Mouse (Mus musculus) liver, embryonic 14.5 days (tissue): ENCODE results near the gene Olfr283. TPM values are rescaled to one million over a fixed set of nuclear protein-coding genes. Genes with fewer than 3 reads are reported as not detected.

Experiments
- ATAC-seq: fragments of 200-750 bp; cut with Nextera tagmentation; 2 replicates; pipeline ENCODE4 v1.8.0; 2017; ENCODE audit warnings: moderate number of reproducible peaks, mild to moderate bottlenecking, moderate library complexity; ENCODE audit not compliant: insufficient read depth
- DNase-seq, 3 experiments: peaks; one replicate each; pipeline ENCODE4 v3.0.0-alpha.2; 2012 to 2013; ENCODE audit warnings: low read depth in 3 of 3, low spot score in 3 of 3
- H3K27ac ChIP-seq: fragments of 300-500 bp; sonication (generic); 2 replicates; pipeline ENCODE4 v1.5.1; 2014; ENCODE audit warnings: moderate library complexity, mild to moderate bottlenecking, control low read depth, inconsistent platforms
- H3K27me3 ChIP-seq: fragments of 300-500 bp; sonication (generic); 2 replicates; pipeline ENCODE4 v1.6.1; 2014; ENCODE audit warnings: mild to moderate bottlenecking, low read length, moderate library complexity; ENCODE audit not compliant: control insufficient read depth, insufficient read depth
- H3K36me3 ChIP-seq: fragments of 300-500 bp; sonication (generic); replicated peaks from 2 replicates; pipeline ENCODE4 v1.6.1; 2014; ENCODE audit warnings: low read depth; ENCODE audit not compliant: control insufficient read depth, insufficient read depth
- H3K4me1 ChIP-seq, 2 experiments: fragments of 200-500 bp in 1 of 2; fragments of 300-500 bp in 1 of 2; sonication (generic) in 1 of 2; replicated peaks; 2 replicates each; pipeline ENCODE4 v1.6.1; 2012 to 2014; ENCODE audit warnings: antibody characterized with exemption in 1 of 2, inconsistent platforms in 1 of 2, low read length in 1 of 2; ENCODE audit not compliant: control insufficient read depth in 2 of 2, insufficient read depth in 2 of 2
- H3K4me2 ChIP-seq: fragments of 300-500 bp; sonication (generic); 2 replicates; pipeline ENCODE4 v1.6.1; 2014; ENCODE audit warnings: low read depth, mild to moderate bottlenecking, control low read depth, moderate library complexity
- H3K4me3 ChIP-seq, 2 experiments: fragments of 200-500 bp in 1 of 2; fragments of 300-500 bp in 1 of 2; sonication (generic) in 1 of 2; 2 replicates each; pipeline ENCODE4 v1.5.1; 2012 to 2014; ENCODE audit warnings: low read depth in 2 of 2, low read length in 2 of 2, mild to moderate bottlenecking in 2 of 2, control low read depth in 1 of 2, inconsistent platforms in 1 of 2, moderate library complexity in 1 of 2; ENCODE audit not compliant: insufficient read depth in 1 of 2
- H3K9ac ChIP-seq: fragments of 300-500 bp; sonication (generic); replicated peaks from 2 replicates; pipeline ENCODE4 v1.6.1; 2014; ENCODE audit warnings: mild to moderate bottlenecking, control low read depth, moderate library complexity
- H3K9me3 ChIP-seq: fragments of 300-500 bp; sonication (generic); 2 replicates; pipeline ENCODE4 v1.6.1; 2016; ENCODE audit warnings: low read length, mixed read lengths; ENCODE audit not compliant: control insufficient read depth
- CTCF ChIP-seq: IDR thresholded peaks from 2 replicates; pipeline ENCODE4 v1.5.1; 2016; ENCODE audit warnings: antibody characterized with exemption, low read depth, control low read depth
- EP300 ChIP-seq: IDR thresholded peaks from 2 replicates; pipeline ENCODE4 v1.6.1; 2016; ENCODE audit warnings: antibody characterized with exemption, low read depth
- WGBS: fragments of 180-500 bp; shearing (Covaris S2); extraction: QIAGEN DNeasy Blood & Tissue Kit; methylation state at CpG from one replicate; pipeline ENCODE4 v1.1.7; 2014; ENCODE audit not compliant: insufficient replicate concordance; 5-methylcytosine and 5-hydroxymethylcytosine counted together
- polyA plus RNA-seq, 2 experiments: library from polyadenylated mRNA; depleted of rRNA in 1 of 2; stranded (reverse) in 1 of 2; unstranded in 1 of 2; fragments of >200 nt; fragmentation: Nextera tagmentation in 1 of 2; extraction: Ambion mirVana in 1 of 2; gene quantifications; 2 replicates each; pipeline versions ENCODE4 v1.2.1 to v1.2.3; 2012 to 2014

Olfr283 gene
- polyA plus RNA-seq, 2 experiments, result not detected

- WGBS, result 15% methylated on average over 7 of the region's 7 CpGs
Observed at GRCm38 (mm10) chr15:98389796-98390195, 9.1 kb upstream of the Olfr283 start.

DNA sequence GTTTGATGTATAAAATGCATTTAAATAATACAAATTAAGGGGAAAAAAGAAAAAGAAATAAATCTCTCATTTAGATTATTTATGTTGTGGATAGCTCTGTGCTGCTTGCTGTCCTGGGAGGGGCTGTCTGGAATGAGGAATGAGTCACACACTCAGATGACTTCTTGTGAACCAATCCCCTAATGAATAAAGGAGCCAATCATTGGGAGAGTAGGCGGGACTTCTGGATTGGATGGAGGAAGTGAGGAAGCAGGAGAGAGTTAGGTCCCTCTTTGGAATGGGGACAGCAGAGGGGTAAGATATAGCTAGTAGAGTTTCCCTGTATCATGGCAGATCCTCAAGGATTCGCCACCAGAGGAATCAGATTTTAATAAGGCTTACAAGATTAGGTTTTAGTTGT lies 6.9 kb upstream of the Olfr283 start:
- no peaks in the 10 kb centered on the region for H3K27me3 ChIP-seq
- no peak overlapping the region for H3K4me3 ChIP-seq
- TF ChIP-seq EP300 (no peak), CTCF (no peak)
- H3K36me3 ChIP-seq, result no peaks in the 10 kb centered on the region
- WGBS, result 41% methylated on average over 2 of the region's 2 CpGs
- H3K4me1 ChIP-seq, result no peaks in the 10 kb centered on the region
- no peaks in the 10 kb centered on the region for H3K9me3 ChIP-seq
- no peak overlapping the region for H3K27ac ChIP-seq
- no peak overlapping the region for H3K4me2 ChIP-seq
- no peak overlapping the region for H3K9ac ChIP-seq
- DNase-seq (no peak), ATAC-seq (no peak)

More at GRCm38 (mm10) chr15:98389796-98390195, 9.1 kb upstream of the Olfr283 start:
- no peak for ATAC-seq
- Histone ChIP-seq H3K27me3 (no peaks in the 10 kb centered on the region), H3K27ac (no peak overlapping the region), H3K4me1 (no peaks in the 10 kb centered on the region), H3K4me2 (no peak overlapping the region), H3K36me3 (no peaks in the 10 kb centered on the region), H3K9ac (no peak overlapping the region), H3K4me3 (no peak overlapping the region), H3K9me3 (no peaks in the 10 kb centered on the region)
- DNase-seq, result peak in 1 of 3 experiments; percentile 3
- TF ChIP-seq CTCF (peak; percentile 79), EP300 (no peak)

- Histone ChIP-seq H3K9me3 (no peaks in the 10 kb centered on the region), H3K9ac (no peak overlapping the region), H3K4me1 (no peaks in the 10 kb centered on the region), H3K4me2 (no peak overlapping the region), H3K27me3 (no peaks in the 10 kb centered on the region), H3K27ac (no peak overlapping the region), H3K4me3 (no peak overlapping the region), H3K36me3 (no peaks in the 10 kb centered on the region)
- WGBS, result 83% methylated on average over 13 of the region's 13 CpGs
- DNase-seq (no peak), ATAC-seq (no peak)
- TF ChIP-seq EP300 (no peak), CTCF (no peak)
Observed at GRCm38 (mm10) chr15:98378209-98378608, 2.5 kb downstream of the Olfr283 start.

GRCm38 (mm10) chr15:98340887-98341286 lies 39.9 kb downstream of the Olfr283 start, which contains the start of gene Olfr284:
Gene Olfr284, minus strand, starts transcription at chr15:98340987.
- H3K36me3 ChIP-seq, result no peaks in the 10 kb centered on the region
- H3K4me3 ChIP-seq, result no peak within 1 kb of the TSS
- no peak within 1 kb of the TSS for H3K27ac ChIP-seq
- DNase-seq (no peak), ATAC-seq (no peak)
- no peaks in the 10 kb centered on the region for H3K27me3 ChIP-seq
- H3K4me1 ChIP-seq, result no peaks in the 10 kb centered on the region
- TF ChIP-seq CTCF (no peak), EP300 (no peak)
- H3K4me2 ChIP-seq, result no peak within 1 kb of the TSS
- H3K9ac ChIP-seq, result no peak within 1 kb of the TSS
- WGBS, result 70% methylated on average over 8 of the region's 8 CpGs
- H3K9me3 ChIP-seq, result no peaks in the 10 kb centered on the region

Other genes with a start within 250 kb of the Olfr283 start
- gene Asb8, start 215.3 kb downstream of the Olfr283 start, polyA plus RNA-seq (2012; rRNA removed), result 9.7 and 15.1 TPM in 2 replicates
- 22.3 and 22.4 TPM in 2 replicates for gene Asb8, start 215.3 kb downstream of the Olfr283 start, polyA plus RNA-seq (2014; fragmentation: Nextera tagmentation; extraction: Ambion mirVana)
- 0.01 TPM in 1 of 2 replicates, not detected in the other for gene Ccdc184, start 213.8 kb downstream of the Olfr283 start, polyA plus RNA-seq (2012; rRNA removed)
- not detected in 2 replicates for gene Ccdc184, start 213.8 kb downstream of the Olfr283 start, polyA plus RNA-seq (2014; fragmentation: Nextera tagmentation; extraction: Ambion mirVana)
- gene Olfr288, start 185.4 kb downstream of the Olfr283 start, polyA plus RNA-seq (2012; rRNA removed), result not detected in 2 replicates
- gene Olfr288, start 185.4 kb downstream of the Olfr283 start, polyA plus RNA-seq (2014; fragmentation: Nextera tagmentation; extraction: Ambion mirVana), result not detected in 2 replicates
- not detected in 2 replicates for gene Gm44579, start 160.0 kb downstream of the Olfr283 start, polyA plus RNA-seq (2012; rRNA removed)
- not detected in 2 replicates for gene Gm44579, start 160.0 kb downstream of the Olfr283 start, polyA plus RNA-seq (2014; fragmentation: Nextera tagmentation; extraction: Ambion mirVana)
- gene Olfr287, start 159.9 kb downstream of the Olfr283 start, polyA plus RNA-seq (2012; rRNA removed), result not detected in 2 replicates
- not detected in 2 replicates for gene Olfr287, start 159.9 kb downstream of the Olfr283 start, polyA plus RNA-seq (2014; fragmentation: Nextera tagmentation; extraction: Ambion mirVana)
- gene Olfr286, start 146.5 kb downstream of the Olfr283 start, polyA plus RNA-seq (2012; rRNA removed), result not detected in 2 replicates
- gene Olfr286, start 146.5 kb downstream of the Olfr283 start, polyA plus RNA-seq (2014; fragmentation: Nextera tagmentation; extraction: Ambion mirVana), result not detected in 2 replicates
- not detected in 2 replicates for gene H1fnt, start 123.7 kb downstream of the Olfr283 start, polyA plus RNA-seq (2012; rRNA removed)
- gene H1fnt, start 123.7 kb downstream of the Olfr283 start, polyA plus RNA-seq (2014; fragmentation: Nextera tagmentation; extraction: Ambion mirVana), result not detected in 2 replicates
- 0.03 and 0.11 TPM in 2 replicates for gene Zfp641, start 84.8 kb downstream of the Olfr283 start, polyA plus RNA-seq (2012; rRNA removed)
- 0.08 and 0.09 TPM in 2 replicates for gene Zfp641, start 84.8 kb downstream of the Olfr283 start, polyA plus RNA-seq (2014; fragmentation: Nextera tagmentation; extraction: Ambion mirVana)
- not detected in 2 replicates for gene Olfr285, start 63.6 kb downstream of the Olfr283 start, polyA plus RNA-seq (2012; rRNA removed)
- not detected in 2 replicates for gene Olfr285, start 63.6 kb downstream of the Olfr283 start, polyA plus RNA-seq (2014; fragmentation: Nextera tagmentation; extraction: Ambion mirVana)
- gene Olfr284, start 40.0 kb downstream of the Olfr283 start, polyA plus RNA-seq (2012; rRNA removed), result not detected in 2 replicates
- not detected in 2 replicates for gene Olfr284, start 40.0 kb downstream of the Olfr283 start, polyA plus RNA-seq (2014; fragmentation: Nextera tagmentation; extraction: Ambion mirVana)
- not detected in 2 replicates for gene Olfr282, start 50.3 kb upstream of the Olfr283 start, polyA plus RNA-seq (2012; rRNA removed)
- gene Olfr282, start 50.3 kb upstream of the Olfr283 start, polyA plus RNA-seq (2014; fragmentation: Nextera tagmentation; extraction: Ambion mirVana), result not detected in 2 replicates
- not detected in 2 replicates for gene Olfr281, start 71.6 kb upstream of the Olfr283 start, polyA plus RNA-seq (2012; rRNA removed)
- gene Olfr281, start 71.6 kb upstream of the Olfr283 start, polyA plus RNA-seq (2014; fragmentation: Nextera tagmentation; extraction: Ambion mirVana), result not detected in 2 replicates
- not detected in 2 replicates for gene OR5BS1P, start 89.0 kb upstream of the Olfr283 start, polyA plus RNA-seq (2012; rRNA removed)
- not detected in 2 replicates for gene OR5BS1P, start 89.0 kb upstream of the Olfr283 start, polyA plus RNA-seq (2014; fragmentation: Nextera tagmentation; extraction: Ambion mirVana)
- gene Lalba, start 101.8 kb upstream of the Olfr283 start, polyA plus RNA-seq (2012; rRNA removed), result not detected in 2 replicates
- gene Lalba, start 101.8 kb upstream of the Olfr283 start, polyA plus RNA-seq (2014; fragmentation: Nextera tagmentation; extraction: Ambion mirVana), result not detected in 2 replicates
- gene Olfr279, start 111.5 kb upstream of the Olfr283 start, polyA plus RNA-seq (2012; rRNA removed), result not detected in 2 replicates
- not detected in 2 replicates for gene Olfr279, start 111.5 kb upstream of the Olfr283 start, polyA plus RNA-seq (2014; fragmentation: Nextera tagmentation; extraction: Ambion mirVana)
- gene Kansl2, start 153.3 kb upstream of the Olfr283 start, polyA plus RNA-seq (2012; rRNA removed), result 17.5 and 21.7 TPM in 2 replicates
- gene Kansl2, start 153.3 kb upstream of the Olfr283 start, polyA plus RNA-seq (2014; fragmentation: Nextera tagmentation; extraction: Ambion mirVana), result 31.1 and 35.6 TPM in 2 replicates
- gene Ccnt1, start 190.0 kb upstream of the Olfr283 start, polyA plus RNA-seq (2012; rRNA removed), result 6.1 and 8.2 TPM in 2 replicates
- 23.7 and 24.7 TPM in 2 replicates for gene Ccnt1, start 190.0 kb upstream of the Olfr283 start, polyA plus RNA-seq (2014; fragmentation: Nextera tagmentation; extraction: Ambion mirVana)
- not detected in 2 replicates for gene 4930415O20Rik, start 190.1 kb upstream of the Olfr283 start, polyA plus RNA-seq (2012; rRNA removed)
- gene 4930415O20Rik, start 190.1 kb upstream of the Olfr283 start, polyA plus RNA-seq (2014; fragmentation: Nextera tagmentation; extraction: Ambion mirVana), result not detected in 2 replicates
- 11.3 and 13.1 TPM in 2 replicates for gene Adcy6, start 229.1 kb upstream of the Olfr283 start, polyA plus RNA-seq (2012; rRNA removed)
- 4.2 and 5.7 TPM in 2 replicates for gene Adcy6, start 229.1 kb upstream of the Olfr283 start, polyA plus RNA-seq (2014; fragmentation: Nextera tagmentation; extraction: Ambion mirVana)
- gene Cacnb3, start 249.9 kb upstream of the Olfr283 start, polyA plus RNA-seq (2012; rRNA removed), result 0.85 and 1.5 TPM in 2 replicates
- gene Cacnb3, start 249.9 kb upstream of the Olfr283 start, polyA plus RNA-seq (2014; fragmentation: Nextera tagmentation; extraction: Ambion mirVana), result 0.27 and 0.42 TPM in 2 replicates